Mouse (Mus musculus) cerebellum, postnatal 25 days (tissue): ENCODE results near the gene Plekha5.

ENCODE experiments used
- DNase-seq, 2 experiments: peaks; one replicate each; pipeline ENCODE4 v3.0.0; 2021; ENCODE audit warnings: mixed read lengths in 2 of 2

Plekha5 gene

DNA sequence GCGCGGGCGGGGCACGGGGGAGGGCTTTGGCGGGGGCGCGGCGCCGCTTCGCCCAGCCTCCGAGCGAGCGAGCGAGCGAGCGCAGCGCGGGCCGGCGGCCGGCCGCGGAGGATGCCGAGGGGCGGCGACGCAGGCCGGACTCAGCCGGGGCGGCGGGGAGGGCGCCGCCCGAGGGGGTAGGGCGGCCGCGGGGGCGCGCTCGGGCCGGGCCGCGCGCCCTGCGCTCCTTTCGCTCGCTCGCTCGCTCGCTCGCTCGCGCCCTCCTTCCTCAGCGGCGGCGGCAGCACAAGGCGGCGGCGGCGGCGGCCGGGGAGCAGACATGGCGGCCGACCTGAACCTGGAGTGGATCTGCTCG lies at the start of gene Plekha5:
Plekha5 (plus strand) TSS at position 209 of the 355 bp plus-strand sequence.
- DNase-seq: peak; percentile 79 to 85

DNA sequence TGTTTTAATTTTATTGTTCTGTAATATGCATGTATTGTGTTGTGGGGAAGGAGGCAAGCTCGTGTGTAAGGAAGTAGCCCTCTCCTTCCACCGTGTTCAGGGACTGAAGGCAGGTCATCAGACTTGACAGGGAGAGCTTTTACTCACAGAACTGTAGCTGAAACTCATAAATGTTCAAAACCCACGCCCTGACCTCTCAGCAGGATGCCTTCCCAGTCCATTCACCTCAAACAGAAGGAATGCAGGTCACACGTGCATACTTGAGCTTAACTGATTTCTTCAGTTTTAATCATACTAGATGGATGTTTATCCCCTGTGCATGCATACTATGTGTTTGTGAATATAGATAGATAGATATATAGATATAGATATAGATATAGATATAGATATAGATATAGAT lies 48.2 kb upstream of the Plekha5 start:
- DNase-seq: no peak

DNA sequence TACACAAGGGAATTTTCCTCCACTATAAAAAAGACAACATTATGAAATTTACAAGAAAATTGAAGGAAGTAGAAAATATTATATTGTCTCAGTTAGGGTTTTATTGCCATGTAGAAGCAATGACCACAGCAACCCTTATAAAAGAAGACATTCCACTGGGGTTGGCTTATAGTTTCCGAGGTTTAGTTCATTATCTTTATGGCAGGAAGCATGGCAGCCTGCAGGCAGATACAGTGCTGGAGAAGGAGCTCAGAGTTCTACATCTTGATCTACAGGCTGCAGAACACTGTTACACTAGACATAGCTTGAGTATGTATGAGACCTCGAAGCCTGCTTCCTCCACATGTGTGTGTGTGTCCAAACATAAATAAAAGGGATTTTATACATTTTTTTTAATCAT lies 43.3 kb upstream of the Plekha5 start:
- no peak for DNase-seq

DNA sequence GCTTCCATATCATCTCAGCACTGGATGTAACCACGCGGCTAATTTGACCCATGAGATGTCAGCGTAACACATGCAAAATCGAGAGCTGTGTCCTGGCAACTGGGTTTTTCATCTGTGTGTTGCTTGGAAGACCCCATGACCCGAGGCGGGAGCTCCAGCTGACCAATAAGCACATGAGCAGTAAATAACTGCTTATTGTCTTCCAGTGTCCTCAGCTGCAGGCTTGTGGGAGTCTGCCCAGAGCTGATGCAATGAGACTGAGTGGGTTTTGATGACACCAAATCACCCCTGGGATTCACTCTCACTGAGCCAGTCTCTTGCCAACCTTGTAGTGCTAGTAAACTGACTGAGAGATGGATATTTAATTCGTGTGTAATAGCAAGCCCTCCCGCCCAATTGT lies 42.7 kb upstream of the Plekha5 start:
- no peak for DNase-seq

DNA sequence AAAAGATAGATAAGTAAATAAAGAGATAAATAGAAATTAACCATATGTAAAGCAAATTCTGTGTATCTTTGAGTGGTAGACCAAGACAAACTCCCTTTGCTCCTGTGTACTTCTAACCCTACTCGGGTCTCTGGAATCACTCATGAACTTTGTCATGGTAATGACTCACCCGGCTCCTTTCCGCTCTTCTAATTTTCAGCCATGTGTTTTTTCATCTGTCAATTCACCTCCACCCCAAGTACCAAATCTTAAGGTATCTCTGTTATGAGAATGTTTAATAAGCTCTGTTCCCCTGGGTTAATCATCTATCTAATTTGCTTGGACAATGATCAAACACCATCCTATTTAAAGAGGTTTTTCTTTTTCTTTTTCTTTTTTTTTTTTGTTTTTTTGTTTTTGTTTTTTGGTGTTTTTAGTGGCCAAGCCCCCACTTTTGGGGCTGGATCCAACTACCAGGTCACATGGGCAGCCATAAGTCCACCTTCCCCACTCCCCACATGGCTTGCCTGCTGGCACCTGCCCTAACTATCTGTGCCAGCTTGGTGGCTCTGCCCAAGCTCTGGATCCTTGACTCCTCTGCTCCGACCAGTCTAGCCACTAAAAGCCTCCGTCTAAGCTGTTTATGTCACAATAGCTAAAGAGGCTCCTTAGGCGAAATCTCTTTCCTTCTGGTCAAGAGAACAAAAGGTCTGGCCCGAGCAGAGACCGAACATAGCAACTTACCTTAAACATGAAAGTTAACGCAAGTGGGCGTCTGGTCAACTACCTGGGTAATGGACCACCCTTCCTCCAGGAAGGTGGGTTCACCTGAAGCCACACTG lies 40.1 kb upstream of the Plekha5 start:
- no peak for DNase-seq

DNA sequence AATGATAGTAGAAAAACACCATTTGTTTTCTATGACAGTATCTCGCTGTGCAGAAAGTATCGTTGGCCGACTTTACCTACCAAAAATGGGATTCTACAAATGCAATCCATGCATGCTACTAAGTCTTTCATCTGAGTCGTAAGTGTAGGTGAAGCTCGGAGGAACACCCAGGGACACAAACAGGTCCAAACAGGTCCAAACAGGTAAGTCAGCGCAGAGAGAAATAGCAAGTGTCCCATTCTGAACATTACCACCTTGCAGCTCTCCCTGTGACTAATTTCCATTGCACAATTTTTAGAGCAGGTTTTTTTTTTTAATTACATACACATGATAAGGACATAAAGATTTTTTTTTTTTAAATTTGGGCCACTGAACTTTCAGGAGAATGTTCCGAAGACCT lies 27.2 kb upstream of the Plekha5 start:
- DNase-seq: no peak

DNA sequence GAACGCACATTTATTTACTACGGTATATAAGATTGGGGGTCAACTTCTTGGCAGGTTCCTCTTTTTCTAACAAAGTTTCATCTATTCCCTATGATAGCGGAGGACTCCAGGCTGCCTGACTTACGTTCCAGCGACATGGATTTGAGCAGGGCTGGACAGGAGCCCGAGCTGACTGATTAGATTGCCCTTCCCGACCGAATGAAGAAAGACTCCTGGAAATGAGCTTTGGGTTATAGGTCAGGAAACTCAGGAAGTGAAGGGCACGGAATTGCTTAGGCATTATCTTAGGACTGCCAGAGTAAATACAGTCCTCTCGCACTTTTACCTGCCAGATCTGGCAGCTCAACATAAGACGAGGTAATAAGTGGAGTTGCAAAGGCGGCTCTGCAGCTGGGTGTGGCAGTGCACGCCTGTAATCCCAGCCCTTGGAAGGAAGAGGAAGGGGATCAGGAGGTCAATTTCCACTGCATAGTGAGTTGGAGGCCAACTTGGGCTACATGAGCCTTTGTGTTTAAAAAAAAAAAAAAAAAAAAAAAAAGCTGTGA lies 21.0 kb upstream of the Plekha5 start:
- DNase-seq: no peak

DNA sequence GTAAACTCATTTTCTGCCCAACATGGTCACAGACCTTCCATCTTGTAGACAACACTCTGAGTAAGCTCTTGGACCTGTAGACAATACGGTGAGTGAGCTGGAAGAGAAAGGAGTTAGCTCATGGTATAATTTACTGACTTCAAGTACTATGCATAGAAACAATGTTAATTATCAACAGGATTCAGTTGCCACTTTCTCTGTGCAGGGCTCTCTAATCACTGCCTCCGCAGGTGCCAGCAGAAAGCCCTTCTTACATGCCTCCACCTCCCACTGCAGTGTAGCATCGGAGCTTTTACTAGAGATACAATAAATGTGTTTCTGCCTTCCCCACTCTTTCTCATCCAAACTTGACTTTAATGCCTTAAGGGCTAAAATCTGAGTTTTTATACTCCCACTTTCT lies 11.9 kb upstream of the Plekha5 start:
- DNase-seq: no peak

DNA sequence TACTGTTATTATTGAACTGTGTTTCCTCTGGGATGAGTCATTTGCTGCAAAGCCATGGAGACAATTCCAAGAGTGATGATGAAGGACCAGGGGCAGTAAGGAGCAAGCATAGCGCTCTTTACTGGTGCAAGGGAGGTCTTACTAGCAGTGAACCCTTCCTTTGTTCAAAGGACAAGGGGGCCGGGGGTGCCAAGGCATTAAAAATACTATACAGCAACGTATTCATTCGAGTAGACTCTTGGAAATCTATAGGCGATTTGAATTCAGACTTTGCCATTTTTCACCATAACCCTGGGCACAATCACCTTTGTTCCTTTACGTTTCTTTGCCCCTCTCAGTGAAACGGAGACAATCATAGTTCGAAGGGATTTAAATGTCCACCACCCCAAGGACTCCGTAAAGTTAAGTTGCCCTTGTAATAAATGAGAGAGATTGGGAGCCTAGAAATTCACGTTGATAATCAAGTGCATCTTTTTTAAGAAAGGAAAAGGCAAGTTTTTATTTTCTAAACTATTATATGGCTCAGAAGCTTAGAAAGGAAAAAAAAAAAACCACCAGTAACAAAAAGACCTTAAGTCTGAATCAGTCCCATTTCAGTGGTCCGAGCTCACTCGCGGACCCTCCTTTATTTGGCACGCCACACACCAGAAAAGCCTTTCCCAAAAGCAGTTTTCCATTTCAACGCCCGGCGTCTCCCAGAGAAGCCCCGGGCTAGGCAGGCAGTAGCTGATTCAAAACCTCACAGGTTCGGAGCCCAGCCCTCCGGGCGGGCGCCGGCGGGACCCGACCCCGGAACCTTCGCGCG lies 611 bp upstream of the Plekha5 start:
- DNase-seq: peak in 1 of 2 experiments; percentile 19

DNA sequence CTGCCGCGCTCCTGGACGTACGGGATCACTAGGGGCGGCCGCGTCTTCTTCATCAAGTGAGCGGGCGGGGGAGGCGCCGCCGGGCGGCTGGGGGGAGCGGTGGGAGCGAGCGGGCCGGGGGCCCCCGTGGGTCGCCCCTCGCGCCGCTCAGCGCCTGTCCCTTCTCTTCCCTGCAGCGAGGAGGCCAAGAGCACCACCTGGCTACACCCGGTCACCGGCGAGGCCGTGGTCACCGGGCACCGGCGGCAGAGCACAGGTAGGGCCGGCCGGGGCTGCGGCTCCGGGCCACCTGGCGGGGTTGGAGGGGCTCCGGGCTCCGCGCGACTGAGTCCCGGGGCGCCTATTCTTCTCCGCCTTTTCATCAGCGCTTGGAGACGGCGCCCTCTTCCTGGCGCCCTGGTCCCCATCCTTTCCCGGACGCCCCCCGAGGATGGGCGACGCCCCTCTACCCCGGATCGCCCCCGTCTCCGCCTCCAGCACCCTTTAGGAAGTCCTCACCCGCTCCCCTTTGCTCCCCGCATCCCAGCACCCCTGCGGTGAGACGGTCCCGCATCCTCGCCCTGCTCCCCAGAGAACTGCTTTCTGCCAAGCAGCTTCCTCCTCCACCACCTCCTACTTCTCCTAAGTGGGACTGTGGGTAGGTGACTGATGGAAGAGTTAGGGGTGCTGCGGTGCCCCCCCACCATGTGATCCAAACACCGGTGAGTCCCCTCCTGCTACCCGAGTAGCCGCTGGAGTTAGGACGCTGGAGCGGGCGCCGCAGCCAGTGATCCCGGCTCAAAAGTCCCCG lies 542 bp downstream of the Plekha5 start:
- peak; percentile 69 to 78 for DNase-seq

DNA sequence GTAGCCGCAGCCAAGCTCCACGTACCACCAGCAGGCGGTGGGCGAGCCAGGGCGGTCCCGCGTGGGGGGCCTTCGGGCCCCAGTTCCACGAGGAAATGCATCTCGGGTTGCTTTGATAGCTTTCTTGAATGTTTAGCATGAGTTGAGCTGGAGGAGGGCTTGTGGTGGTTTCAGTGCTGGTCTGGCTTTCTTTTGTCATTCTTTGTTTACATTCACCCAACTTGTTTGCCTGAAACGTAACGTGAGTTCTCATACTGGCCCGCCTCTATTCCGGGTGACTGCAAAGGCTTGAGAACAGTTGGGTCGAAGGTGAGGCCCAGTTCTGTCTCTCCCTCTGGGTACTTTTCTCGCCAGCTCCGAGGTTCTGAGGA lies 1.1 kb downstream of the Plekha5 start:
- peak; percentile 31 to 62 for DNase-seq

DNA sequence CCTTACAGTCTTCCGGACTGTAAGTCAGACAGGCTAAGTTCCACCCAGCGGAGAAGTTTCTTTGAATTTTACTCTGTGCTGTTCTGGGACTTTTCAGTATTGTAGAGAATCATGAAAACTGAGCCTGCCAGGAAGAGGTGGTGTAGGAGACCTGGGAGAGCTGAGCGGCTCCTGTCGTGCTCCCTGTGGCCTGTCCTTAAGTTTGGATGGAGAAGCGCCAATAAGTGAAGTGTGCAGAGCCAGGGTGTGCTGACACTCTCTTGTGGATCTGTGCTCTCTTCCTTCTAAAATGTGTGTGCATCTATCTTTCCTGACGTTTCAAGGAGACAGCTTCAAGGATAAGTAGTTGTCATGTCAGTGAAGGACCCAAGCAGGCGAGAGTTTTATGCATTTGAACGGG lies 5.4 kb downstream of the Plekha5 start:
- DNase-seq: no peak

DNA sequence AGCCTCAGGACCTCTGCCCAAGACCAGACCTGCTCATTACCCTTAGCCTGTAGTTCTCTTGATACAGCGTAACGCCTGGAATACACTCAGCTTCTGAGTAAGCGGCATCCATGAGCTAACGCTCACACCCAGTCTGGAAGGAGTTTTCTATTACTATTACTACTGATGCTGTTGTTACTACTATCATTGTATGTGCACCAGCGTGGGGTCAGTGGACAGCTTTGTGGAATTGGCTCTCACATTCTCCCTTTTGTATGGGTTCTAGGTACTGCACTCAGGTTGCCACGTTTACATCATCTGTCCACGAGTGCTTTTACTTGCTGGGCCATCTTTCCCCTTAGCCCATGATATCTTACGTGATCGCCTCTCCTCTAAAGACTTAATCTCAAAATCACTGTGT lies 8.5 kb downstream of the Plekha5 start:
- DNase-seq: no peak

DNA sequence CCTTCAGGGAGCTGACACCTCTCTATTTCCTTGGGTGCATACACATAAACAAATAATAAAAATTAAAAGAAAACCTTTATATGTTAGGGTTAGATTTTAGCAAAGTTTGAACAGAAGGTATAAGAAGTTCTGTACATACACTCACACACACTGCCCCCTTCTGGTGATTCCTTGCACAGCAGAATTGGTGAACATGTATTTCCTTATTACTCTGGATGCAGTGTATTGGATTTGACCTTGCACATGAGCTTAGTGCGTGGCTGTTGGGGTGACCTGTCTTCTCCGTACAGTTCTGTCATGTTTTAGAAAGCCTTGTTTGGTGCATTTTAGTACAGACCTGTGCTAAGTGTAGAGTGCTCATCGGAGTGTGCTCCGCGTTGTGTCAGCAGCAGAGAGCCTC lies 19.5 kb downstream of the Plekha5 start:
- peak; percentile 49 to 74 for DNase-seq

DNA sequence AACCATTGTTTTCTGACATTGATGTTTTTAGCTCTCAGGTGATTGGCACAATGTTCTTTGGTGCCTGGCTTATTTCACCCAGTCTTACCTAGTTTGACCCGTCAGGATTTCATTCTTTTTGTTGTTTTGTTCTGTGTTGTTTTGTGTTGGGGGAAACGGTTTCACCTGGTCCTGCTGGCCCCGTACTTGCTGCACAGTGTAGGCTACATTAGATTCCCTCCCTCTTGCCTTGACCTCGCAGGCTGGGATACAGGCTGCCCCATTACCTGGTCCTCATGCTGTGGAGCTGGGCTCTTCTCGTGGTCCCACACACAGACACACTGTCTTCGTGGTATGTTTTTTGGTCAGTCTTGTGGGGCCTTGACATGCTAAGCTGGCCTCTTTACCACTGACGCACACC lies 20.3 kb downstream of the Plekha5 start:
- no peak for DNase-seq

DNA sequence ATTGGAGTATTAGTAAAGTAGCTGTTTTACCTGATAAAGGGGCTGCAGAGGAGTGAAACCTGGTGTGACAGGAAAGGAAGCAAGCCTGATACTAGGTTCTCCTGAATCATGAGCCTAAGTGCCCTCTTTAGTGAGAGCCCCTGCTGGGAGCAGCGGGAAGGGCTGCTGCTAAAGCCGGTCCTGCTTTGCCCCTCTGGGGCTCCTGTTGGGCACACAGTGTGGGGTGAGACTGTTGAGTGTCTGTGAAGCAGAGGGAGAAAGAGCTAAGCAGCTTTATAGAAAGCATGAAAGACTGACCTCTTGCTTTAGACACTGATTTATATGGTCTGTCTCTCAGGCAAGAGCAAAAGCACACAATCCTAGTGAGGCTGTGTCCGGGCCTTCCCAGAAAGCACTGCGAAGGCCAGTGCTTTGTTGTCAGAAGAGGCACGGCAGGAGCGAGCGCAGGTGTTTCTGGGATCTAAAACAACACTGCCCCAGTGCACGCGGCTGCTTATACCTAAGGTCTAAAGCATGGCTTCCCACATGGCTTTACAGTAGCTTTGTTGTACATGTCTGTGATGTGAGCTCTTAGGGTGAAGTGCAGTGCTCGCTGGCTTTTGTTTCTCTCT lies 21.1 kb downstream of the Plekha5 start:
- no peak for DNase-seq

DNA sequence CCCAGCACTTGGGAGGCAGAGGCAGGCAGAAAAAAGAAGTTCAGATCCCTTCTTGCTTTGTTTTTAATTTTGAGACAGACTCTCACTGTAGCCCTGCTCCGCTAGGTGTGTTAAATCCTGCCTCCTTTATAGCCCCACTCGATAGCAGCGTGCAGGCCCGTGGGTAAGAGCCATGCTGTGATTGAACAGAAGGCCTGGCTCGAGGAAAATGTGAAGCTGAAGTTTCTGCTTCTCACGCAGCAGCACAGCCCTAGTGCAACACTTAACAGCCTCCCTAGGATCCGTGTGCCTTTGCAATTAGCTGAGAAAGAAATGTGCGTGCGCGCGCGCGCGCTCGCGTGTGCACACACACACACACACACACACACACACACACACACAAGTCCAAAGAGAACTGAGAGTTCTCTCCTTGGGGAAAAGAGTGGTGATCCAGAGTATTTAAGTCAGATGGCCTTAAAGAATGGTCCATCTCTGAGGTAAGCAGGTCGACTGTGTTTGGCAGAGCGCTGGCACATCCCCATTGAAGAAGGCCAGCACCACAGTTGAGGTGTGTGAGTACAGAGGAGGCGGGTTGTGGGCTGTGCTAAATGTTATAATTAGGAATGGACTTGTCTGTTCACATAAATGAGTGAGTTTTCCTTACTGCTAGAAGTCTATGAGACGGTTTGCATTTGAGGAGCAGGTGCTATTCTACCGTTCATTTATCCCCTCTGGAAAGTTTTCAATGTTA lies 24.3 kb downstream of the Plekha5 start:
- peak; percentile 30 to 49 for DNase-seq

DNA sequence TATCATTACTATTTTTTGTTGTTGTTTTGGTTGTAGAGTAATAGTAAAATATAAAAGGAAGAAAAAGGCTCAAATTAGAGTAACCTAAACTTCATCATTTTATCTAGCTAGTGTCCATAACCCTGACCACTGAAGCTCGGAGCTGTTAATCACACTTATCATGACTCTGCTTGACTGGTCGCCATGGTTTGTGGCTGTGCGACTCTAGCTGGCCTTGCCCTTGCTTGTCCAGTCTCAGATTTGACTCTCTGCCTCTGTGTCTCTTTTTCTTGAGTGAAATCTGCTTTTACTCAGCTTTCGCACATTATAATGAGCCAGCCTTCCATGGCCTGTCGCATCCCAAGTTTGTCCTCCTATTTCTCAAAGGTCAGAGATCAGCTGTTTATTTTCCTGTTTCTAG lies 26.8 kb downstream of the Plekha5 start:
- no peak for DNase-seq

DNA sequence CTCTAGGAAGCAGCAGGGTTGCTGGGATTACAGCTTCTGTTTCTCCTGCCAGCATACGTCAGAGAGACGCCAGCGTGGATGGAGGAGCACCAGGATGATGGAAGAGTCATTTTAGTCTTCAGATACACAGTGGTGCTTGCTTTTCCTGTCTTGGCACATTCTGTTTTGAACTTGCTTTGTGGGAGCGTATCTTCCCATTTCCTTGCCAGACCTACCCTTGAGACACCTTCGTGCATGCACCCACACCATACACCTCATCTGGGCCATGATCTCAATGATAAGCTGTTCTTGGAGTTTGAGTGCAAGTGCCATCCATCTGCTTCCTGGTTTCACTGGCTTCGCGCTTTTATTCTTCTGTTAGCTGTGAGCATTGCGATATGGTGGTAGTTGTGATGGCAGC lies 28.9 kb downstream of the Plekha5 start:
- no peak for DNase-seq

DNA sequence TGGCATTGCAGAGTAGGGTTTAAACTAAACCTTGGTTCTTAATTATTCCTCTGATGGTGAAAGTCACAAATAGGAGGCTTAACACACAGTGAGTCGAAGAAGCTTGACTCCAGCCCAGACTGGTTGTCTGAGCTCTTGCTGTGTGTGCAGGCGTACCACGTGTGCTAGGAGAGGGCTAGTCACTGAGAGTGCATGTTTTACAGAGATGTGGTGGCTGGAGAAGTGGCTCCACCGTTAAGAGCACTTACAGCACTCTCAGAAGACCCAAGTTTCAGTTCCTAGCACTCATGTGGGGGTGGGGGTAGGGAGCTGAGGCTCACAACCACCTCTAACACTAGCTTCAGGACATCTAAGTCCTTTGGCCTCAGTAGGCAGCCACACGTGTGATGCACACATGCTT lies 29.6 kb downstream of the Plekha5 start:
- no peak for DNase-seq

DNA sequence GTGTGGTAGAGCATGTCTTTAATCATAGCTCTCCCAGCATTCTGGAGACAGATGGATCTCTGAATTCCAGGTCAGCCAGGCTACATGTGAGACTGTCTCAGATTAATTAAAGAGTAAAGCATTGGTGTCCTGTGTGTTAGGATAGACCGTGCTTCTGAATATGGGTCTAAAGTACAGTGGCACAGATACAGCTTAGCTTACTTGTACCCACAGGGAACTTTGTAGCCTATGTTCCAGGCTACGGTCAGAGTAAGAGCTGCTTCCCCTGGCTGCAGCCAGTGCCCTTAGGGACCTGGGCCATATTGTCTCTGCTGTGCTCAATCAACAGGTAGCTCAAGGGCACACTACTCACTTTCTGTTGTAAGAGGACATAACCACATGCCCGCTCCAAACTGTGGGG lies 30.5 kb downstream of the Plekha5 start:
- no peak for DNase-seq

DNA sequence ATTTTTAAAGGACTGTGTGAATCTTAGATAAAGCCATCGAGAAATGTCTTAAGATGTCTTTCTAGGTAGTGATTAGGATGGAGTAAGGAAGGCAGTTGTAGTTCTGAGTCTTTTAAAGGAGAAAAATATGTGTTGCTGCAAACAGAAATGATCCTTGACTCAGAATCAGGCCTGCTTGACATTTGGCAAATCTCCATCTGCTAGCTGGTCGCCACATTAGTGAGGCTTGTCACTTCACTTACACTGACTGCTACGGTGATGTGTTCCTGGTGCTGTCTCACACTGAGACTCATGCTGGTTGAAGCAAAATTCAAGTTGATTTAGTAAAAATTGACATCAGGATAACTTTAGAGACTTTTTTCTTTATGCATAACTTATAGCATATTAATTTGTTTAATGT lies 32.0 kb downstream of the Plekha5 start:
- DNase-seq: peak in 1 of 2 experiments; percentile 41
